Mouse (Mus musculus) cerebellum, adult 2 months (tissue): ENCODE data around the gene Fcf1.

Experiments used
- CTCF ChIP-seq: fragments of 200-500 bp; IDR thresholded peaks from 2 replicates; pipeline ENCODE4 v1.5.1; 2011; ENCODE audit warnings: low read depth, mild to moderate bottlenecking, control low read depth, low read length, moderate library complexity, borderline replicate concordance; ENCODE audit not compliant: insufficient read depth
- POLR2A ChIP-seq: fragments of 200-500 bp; IDR thresholded peaks from 2 replicates; pipeline ENCODE4 v1.6.1; 2011; ENCODE audit warnings: low read length, control low read depth, borderline replicate concordance; ENCODE audit not compliant: insufficient read depth

DNA sequence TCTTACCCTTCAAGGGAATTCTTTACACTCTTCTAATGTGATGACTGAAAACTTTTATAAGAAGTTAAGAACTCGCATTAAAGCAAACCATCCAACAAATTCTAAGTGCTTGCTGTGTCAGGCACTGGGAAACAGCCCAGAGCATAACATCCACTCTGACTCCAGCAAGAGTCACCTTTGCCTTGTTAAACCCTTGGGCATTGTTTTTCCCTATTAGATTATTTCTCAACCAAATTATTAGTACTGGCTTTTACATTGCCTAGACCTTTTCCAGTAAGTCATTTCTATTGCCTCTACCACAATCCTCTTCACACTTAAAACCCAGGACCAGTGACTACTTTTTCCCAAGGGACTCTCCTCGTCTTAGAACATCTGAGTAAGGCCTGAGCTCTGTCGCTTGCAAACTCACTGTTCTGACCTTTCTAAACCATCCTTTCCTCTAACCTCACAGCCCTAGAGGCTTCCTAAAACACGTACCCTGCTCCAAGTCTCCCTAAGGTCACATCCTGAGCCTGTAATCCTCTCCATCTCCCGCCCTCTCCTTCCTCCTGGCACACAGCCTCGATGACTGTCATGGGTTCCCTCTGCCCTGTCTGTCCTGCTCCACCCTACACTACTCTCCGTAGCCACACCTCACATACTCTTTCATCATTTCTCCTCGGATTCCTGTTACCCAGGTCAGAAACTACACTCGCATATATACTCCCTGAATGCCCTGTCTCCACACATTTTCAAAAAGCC, 25.7 kb upstream of the Fcf1 start:
- TF ChIP-seq POLR2A (no peak), CTCF (no peak)
